Mouse (Mus musculus) midbrain, embryonic 13.5 days (tissue): ENCODE results near the gene Filip1. TPM values are rescaled to one million over a fixed set of nuclear protein-coding genes. Genes with fewer than 3 reads are reported as not detected.

Experiments
- ATAC-seq: fragments of 200-750 bp; cut with Nextera tagmentation; 2 replicates; pipeline ENCODE4 v1.8.0; 2017; ENCODE audit warnings: mild to moderate bottlenecking, moderate TSS enrichment, moderate library complexity
- H3K27ac ChIP-seq: fragments of 300-500 bp; sonication (generic); 2 replicates; pipeline ENCODE4 v1.5.1; 2015; ENCODE audit warnings: inconsistent platforms, mild to moderate bottlenecking, moderate library complexity
- H3K27me3 ChIP-seq: fragments of 300-500 bp; sonication (generic); 2 replicates; pipeline ENCODE4 v1.6.1; 2015; ENCODE audit warnings: mild to moderate bottlenecking, inconsistent platforms
- H3K36me3 ChIP-seq: fragments of 300-500 bp; sonication (generic); 2 replicates; pipeline ENCODE4 v1.6.1; 2015; ENCODE audit warnings: mild to moderate bottlenecking, inconsistent platforms
- H3K4me1 ChIP-seq: fragments of 300-500 bp; sonication (generic); replicated peaks from 2 replicates; pipeline ENCODE4 v1.6.1; 2015; ENCODE audit warnings: inconsistent platforms
- H3K4me2 ChIP-seq: fragments of 300-500 bp; sonication (generic); replicated peaks from 2 replicates; pipeline ENCODE4 v1.6.1; 2015; ENCODE audit warnings: moderate library complexity, mild to moderate bottlenecking, inconsistent platforms
- H3K4me3 ChIP-seq: fragments of 300-500 bp; sonication (generic); replicated peaks from 2 replicates; pipeline ENCODE4 v1.5.1; 2015; ENCODE audit warnings: mild to moderate bottlenecking, inconsistent platforms
- H3K9ac ChIP-seq: fragments of 300-500 bp; sonication (generic); replicated peaks from 2 replicates; pipeline ENCODE4 v1.6.1; 2015; ENCODE audit warnings: mild to moderate bottlenecking, inconsistent platforms
- H3K9me3 ChIP-seq: fragments of 300-500 bp; sonication (generic); 2 replicates; pipeline ENCODE4 v1.6.1; 2016; ENCODE audit warnings: mild to moderate bottlenecking, inconsistent platforms
- WGBS: fragments of 180-500 bp; shearing (Covaris S2); methylation state at CpG from one replicate; pipeline ENCODE4 v1.1.7; 2015; 5-methylcytosine and 5-hydroxymethylcytosine counted together
- polyA plus RNA-seq: library from polyadenylated mRNA; unstranded; fragments of >200 nt; fragmentation: Nextera tagmentation; extraction: Ambion mirVana; gene quantifications from 2 replicates; pipeline ENCODE4 v1.2.1, GENCODE M21; 2015

The Filip1 gene
- polyA plus RNA-seq, 1 experiment from 2014 or later, result 5.0 TPM

DNA sequence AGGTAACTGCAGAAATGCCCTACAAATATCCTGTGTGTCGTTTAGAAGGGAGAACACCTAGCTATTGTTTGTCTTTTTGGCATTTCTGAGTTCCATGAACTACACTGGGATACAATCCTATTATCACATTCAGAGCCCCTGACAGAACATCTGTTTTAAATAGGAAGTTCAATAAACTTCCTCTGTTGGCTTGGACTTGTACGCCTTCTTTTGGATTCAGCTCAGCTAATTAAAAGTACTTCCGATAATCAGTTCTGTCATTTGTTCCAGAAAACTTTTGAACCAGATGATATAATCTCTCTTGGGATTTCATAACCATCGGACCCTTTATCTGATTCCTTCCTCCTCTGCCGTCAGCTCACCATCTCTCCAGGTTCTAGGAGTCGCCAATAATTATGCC, 203.2 kb downstream of the Filip1 start:
- 79% methylated on average over 6 of the region's 6 CpGs for WGBS
- ATAC-seq, result no peak
- H3K4me1 ChIP-seq, result no peaks in the 10 kb centered on the region
- H3K27ac ChIP-seq, result no peak overlapping the region
- no peaks in the 10 kb centered on the region for H3K36me3 ChIP-seq
- no peak overlapping the region for H3K4me3 ChIP-seq
- no peak overlapping the region for H3K4me2 ChIP-seq
- no peaks in the 10 kb centered on the region for H3K27me3 ChIP-seq
- H3K9ac ChIP-seq, result no peak overlapping the region
- no peaks in the 10 kb centered on the region for H3K9me3 ChIP-seq

- no peak overlapping the region for H3K9ac ChIP-seq
- H3K9me3 ChIP-seq, result no peaks in the 10 kb centered on the region
- no peak overlapping the region for H3K4me2 ChIP-seq
- H3K36me3 ChIP-seq, result no peaks in the 10 kb centered on the region
- WGBS, result 65% methylated on average over 4 of the region's 4 CpGs
- H3K4me3 ChIP-seq, result no peak overlapping the region
- no peak overlapping the region for H3K27ac ChIP-seq
- H3K4me1 ChIP-seq, result no peaks in the 10 kb centered on the region
- ATAC-seq, result no peak
- no peaks in the 10 kb centered on the region for H3K27me3 ChIP-seq
Observed at GRCm38 (mm10) chr9:79807178-79807577, 205.5 kb downstream of the Filip1 start.

DNA sequence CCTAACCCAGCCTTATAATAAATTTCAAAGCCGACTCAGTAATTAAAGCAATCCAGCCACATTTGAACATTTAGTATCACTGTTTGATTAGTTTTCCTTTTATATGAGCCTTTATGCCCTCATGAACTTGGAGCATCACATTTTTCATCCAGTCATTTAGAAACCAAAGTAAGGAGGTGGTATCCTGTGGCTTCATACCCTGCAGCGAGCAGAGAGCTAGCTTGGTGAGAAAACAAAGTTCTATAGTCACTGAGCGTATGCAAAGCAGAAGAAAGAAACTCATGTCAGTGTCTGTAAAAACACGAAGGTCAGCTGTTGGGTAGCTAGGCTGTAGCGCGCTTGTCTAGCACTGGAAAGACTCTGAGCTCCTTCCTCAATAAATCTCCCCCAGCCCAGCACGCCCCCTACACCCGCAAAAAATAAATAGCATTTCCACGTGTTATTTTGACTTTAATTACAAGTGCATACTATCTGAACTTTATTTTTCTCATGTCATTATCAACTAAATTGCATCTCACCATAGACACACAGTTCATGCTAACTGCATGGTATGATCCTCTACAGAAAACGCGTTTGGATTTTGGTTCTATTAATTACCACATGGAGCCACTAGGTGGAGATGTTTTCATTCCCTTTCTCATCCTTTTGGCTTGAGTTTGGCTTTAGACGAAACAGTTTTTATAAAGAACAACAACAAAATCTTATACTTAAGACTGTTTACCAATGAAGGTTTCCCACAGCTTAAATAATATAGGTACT, 206.2 kb downstream of the Filip1 start:
- ATAC-seq, result peak; percentile 72; the same call in 1 of the 2 replicates
- no peaks in the 10 kb centered on the region for H3K36me3 ChIP-seq
- no peak overlapping the region for H3K4me3 ChIP-seq
- H3K27ac ChIP-seq, result no peak overlapping the region
- 48% methylated on average over 12 of the region's 12 CpGs for WGBS
- H3K4me1 ChIP-seq, result no peaks in the 10 kb centered on the region
- H3K9me3 ChIP-seq, result no peaks in the 10 kb centered on the region
- no peak overlapping the region for H3K9ac ChIP-seq
- H3K27me3 ChIP-seq, result no peaks in the 10 kb centered on the region
- no peak overlapping the region for H3K4me2 ChIP-seq

GRCm38 (mm10) chr9:79805426-79805825, 207.2 kb downstream of the Filip1 start:
- WGBS, result 88% methylated on average over 10 of the region's 10 CpGs
- Histone ChIP-seq H3K27ac (no peak overlapping the region), H3K9me3 (no peaks in the 10 kb centered on the region), H3K27me3 (no peaks in the 10 kb centered on the region), H3K36me3 (no peaks in the 10 kb centered on the region), H3K4me2 (no peak overlapping the region), H3K9ac (no peak overlapping the region), H3K4me3 (no peak overlapping the region), H3K4me1 (no peaks in the 10 kb centered on the region)
- no peak for ATAC-seq

- no peak for ATAC-seq
- Histone ChIP-seq H3K27me3 (no peaks in the 10 kb centered on the region), H3K4me2 (no peak overlapping the region), H3K9me3 (no peaks in the 10 kb centered on the region), H3K27ac (no peak overlapping the region), H3K9ac (no peak overlapping the region), H3K4me3 (no peak overlapping the region), H3K4me1 (peaks cover 8% of the 10 kb centered on the region), H3K36me3 (no peaks in the 10 kb centered on the region)
- 68% methylated on average over 7 of the region's 7 CpGs for WGBS
Observed at GRCm38 (mm10) chr9:79796461-79797135, 216.1 kb downstream of the Filip1 start.

- Histone ChIP-seq H3K27ac (no peak overlapping the region), H3K4me1 (peaks cover 18% of the 10 kb centered on the region), H3K9me3 (no peaks in the 10 kb centered on the region), H3K27me3 (no peaks in the 10 kb centered on the region), H3K4me2 (no peak overlapping the region), H3K36me3 (no peaks in the 10 kb centered on the region), H3K4me3 (no peak overlapping the region), H3K9ac (no peak overlapping the region)
- no peak for ATAC-seq
- WGBS, result 85% methylated on average over 1 of the region's 1 CpGs
Observed at GRCm38 (mm10) chr9:79795076-79795475, 217.6 kb downstream of the Filip1 start.

DNA sequence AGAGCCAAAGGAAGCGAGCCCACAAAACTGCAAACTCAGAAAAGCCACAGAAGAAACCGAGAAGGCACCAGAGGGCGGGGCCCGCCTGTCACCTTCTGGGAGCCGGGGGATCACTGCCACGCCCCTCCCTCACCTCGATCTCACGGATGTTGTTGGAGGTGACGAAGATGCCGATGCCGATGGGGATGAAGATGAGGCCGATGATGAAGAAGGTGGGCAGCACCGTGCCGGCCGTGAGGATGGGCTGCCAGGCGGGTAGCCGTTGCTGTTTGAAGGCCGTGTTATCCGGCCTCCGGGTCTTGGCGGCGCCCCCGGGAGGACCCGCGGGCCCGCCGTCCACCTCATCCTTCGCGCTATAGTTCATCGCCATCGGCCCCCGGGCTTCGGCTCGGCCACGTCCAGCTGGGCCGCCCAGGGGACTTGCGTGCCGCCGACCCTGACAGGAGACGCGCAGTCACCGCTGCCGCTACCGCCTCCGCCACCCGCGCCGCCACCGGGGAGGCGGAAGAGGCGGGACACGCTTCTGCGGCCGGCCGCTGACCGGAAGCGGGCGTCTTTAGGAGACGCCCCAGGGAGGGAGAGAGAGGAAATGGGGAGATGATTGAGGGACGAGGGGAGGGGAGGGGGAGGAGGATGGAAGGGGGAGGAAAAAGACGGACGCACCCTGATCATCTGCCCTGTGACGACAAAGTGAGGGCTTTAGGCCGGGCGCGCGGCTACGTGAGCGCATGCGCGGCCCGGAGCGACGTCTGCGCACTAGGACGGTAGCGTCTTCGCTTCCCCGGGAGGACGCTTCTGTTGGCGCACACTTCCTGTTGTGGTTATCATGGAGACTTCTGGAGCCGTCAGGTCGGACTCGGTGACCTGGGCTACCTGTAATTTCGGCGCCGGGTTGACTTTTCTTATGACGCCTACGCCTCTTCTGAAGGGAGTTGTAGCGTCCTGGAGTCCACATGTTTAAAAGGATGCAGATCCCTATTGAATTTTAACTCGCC, 219.5 kb downstream of the Filip1 start, which contains the start of gene Tmem30a:
Tmem30a (minus strand) TSS at position 667 of the 995 bp plus-strand sequence.
- Histone ChIP-seq H3K4me1 (peaks cover 26% of the 10 kb centered on the region), H3K27me3 (no peaks in the 10 kb centered on the region), H3K36me3 (no peaks in the 10 kb centered on the region), H3K4me3 (peak within 1 kb of the TSS; percentile 84), H3K9ac (peak within 1 kb of the TSS; percentile 85), H3K4me2 (peak within 1 kb of the TSS; percentile 82), H3K27ac (peak within 1 kb of the TSS; percentile 86), H3K9me3 (no peaks in the 10 kb centered on the region)
- under 1% methylated on average over 89 of the region's 91 CpGs for WGBS
- ATAC-seq, result peak; percentile 99

- Histone ChIP-seq H3K9ac (no peak overlapping the region), H3K27ac (no peak overlapping the region), H3K4me1 (peaks cover 33% of the 10 kb centered on the region), H3K27me3 (no peaks in the 10 kb centered on the region), H3K4me3 (no peak overlapping the region), H3K4me2 (no peak overlapping the region), H3K36me3 (no peaks in the 10 kb centered on the region), H3K9me3 (no peaks in the 10 kb centered on the region)
- no peak for ATAC-seq
- WGBS, result 80% methylated on average over 2 of the region's 2 CpGs
Observed at GRCm38 (mm10) chr9:79785794-79786085, 226.9 kb downstream of the Filip1 start.

DNA sequence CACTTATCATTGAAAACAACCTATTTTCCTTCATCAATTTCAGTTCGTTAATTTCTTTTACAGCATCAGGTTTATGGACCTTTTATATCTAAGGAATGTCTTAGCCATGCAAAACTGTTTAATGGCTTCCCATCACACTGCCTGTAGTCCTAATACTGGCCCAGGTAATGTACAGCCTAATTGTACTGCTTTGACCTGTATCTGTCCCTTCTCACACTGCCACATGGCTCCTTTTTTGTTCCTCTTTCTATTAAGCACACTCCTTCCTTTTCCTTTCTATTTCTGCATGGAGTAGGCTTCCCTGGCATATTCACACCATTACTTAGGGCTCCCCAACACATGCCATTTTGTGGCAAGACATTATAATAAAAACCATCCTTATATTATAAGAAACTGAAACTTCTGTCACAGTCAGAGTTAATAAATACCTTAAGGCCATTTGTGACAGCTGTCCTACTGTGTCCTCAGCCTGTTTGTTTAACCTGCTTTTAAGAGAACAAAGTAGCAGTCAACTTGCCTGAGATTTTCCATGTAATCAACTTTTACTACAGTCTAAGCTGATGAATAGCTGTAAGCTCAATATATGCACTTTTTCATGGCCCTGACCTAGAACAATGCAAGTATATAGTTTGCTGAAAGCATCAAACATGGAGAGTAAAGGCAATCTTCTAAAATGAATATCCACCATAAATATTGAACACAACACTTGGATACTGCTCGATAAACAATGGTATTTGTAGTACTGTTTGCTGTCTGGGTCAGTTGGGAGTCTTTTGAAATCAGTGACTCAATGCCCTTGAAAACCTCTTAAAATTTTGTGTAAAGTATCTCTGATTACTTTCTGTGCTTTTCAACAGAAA, 227.5 kb downstream of the Filip1 start:
- H3K36me3 ChIP-seq, result no peaks in the 10 kb centered on the region
- H3K4me2 ChIP-seq, result no peak overlapping the region
- H3K9ac ChIP-seq, result no peak overlapping the region
- H3K27me3 ChIP-seq, result no peaks in the 10 kb centered on the region
- H3K9me3 ChIP-seq, result no peaks in the 10 kb centered on the region
- ATAC-seq, result no peak
- 94% methylated on average over 2 of the region's 2 CpGs for WGBS
- peaks cover 30% of the 10 kb centered on the region for H3K4me1 ChIP-seq
- H3K27ac ChIP-seq, result no peak overlapping the region
- H3K4me3 ChIP-seq, result no peak overlapping the region

- H3K27ac ChIP-seq, result no peak overlapping the region
- WGBS, result 58% methylated on average over 3 of the region's 3 CpGs
- peaks cover 26% of the 10 kb centered on the region for H3K4me1 ChIP-seq
- H3K4me3 ChIP-seq, result no peak overlapping the region
- no peak overlapping the region for H3K4me2 ChIP-seq
- no peaks in the 10 kb centered on the region for H3K36me3 ChIP-seq
- no peaks in the 10 kb centered on the region for H3K9me3 ChIP-seq
- ATAC-seq, result no peak
- H3K9ac ChIP-seq, result no peak overlapping the region
- H3K27me3 ChIP-seq, result no peaks in the 10 kb centered on the region
Observed at GRCm38 (mm10) chr9:79784439-79784838, 228.2 kb downstream of the Filip1 start.

DNA sequence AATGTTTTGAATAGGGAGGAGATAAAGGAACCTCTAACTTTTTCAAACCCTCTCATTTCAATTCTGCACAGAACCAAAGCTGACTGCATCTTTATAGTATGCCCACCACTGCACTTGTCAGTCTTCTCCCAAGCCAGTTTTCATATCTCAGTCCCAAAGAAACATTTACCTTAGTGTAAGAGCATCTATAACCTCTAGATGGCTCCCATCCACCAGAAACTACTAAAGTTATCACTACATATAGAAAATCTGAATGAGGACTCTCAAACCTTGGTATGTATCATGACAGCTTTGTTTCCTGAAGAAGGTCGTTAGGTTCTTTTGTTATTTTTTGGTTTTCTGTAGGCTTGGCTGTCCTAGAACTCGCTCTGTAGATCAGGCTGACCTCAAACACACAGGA, 233.3 kb downstream of the Filip1 start:
- ATAC-seq, result no peak
- 80% methylated on average over 2 of the region's 2 CpGs for WGBS

More for the DNA sequence above, 233.3 kb downstream of the Filip1 start:
- no peak overlapping the region for H3K27ac ChIP-seq
- peaks cover 4% of the 10 kb centered on the region for H3K4me1 ChIP-seq
- no peaks in the 10 kb centered on the region for H3K9me3 ChIP-seq
- H3K27me3 ChIP-seq, result no peaks in the 10 kb centered on the region
- H3K36me3 ChIP-seq, result peaks cover 6% of the 10 kb centered on the region
- H3K4me2 ChIP-seq, result no peak overlapping the region
- H3K4me3 ChIP-seq, result no peak overlapping the region
- H3K9ac ChIP-seq, result no peak overlapping the region
